Mouse (Mus musculus) 3T3-L1 (cell line): ENCODE measurements at regions not wholly inside any gene's neighbourhood (a gene's known extent, or its start where the extent isn't known, plus 50 kb on each side); places are given as distances from the start of the nearest gene placed in this dataset.
A peak's percentile ranks its signal among the peaks of the same experiment; 100 is the strongest.
"Not testable (repeated sequence)": the region's sequence is repeated elsewhere in the genome, so short reads cannot be mapped to it uniquely, and the experiment has no call there.

ENCODE experiments used
- DNase-seq: peaks from one replicate; pipeline ENCODE4 v3.0.0-alpha.2; 2015; ENCODE audit warnings: low read depth, low spot score

DNA sequence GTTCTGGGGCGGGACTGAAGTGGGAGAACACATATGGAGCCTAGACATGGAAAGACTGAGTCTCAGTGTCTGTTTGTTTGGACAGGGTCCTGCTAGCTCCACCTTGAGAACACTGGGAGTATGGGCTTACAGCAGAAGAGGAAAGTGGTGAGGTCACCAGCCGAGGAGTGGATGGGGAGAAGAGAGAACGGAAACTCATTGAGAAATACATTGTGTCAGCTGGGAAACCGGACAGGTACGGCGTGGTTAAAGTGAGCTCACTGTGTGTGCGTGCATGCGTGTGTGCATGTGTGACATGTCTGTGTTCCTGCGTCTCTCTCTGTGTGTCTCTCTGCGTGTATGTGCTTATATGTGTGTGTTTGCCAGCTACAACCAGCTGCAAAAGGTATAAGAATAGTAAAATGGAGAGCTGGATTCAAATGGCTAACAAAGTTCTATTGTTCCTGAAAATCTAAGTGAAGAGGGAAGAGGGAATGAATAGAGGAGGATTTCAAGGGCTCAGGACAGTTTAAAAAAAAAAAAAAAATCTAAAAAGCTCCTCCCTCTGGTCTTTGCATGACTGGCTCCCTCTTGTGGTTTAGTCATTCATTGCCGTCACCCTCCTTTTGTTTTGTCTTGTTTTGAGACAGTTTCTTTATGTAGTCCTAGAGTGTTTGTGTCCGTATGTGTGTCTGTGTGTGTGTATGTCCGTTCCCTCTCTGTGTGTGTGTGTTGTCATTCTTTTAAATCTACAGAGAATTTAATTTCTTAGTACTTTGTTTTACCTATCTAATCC, 52.0 kb upstream of the Ak4 start:
- DNase-seq = peak; percentile 81

DNA sequence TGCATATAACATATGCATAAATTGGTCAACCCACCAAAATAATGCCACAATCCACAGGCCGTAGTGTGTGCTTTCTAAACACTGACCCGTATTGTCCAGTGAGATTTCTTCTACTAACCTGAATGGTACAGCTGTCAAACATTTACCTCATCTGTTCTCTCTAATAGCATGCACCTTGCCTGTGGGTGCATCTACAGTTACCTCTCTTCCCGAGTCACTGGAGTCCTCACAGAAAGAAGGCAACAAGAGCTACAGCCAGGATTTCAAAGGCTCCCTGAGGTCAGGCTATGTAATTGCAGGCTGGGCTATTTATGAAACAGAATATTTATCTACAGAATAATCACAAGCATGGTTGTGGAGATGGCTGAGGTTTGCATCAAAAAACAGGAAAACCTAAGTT, 53.8 kb upstream of the Ak4 start:
- no peak for DNase-seq

GRCm38 (mm10) chr4:101364716-101365115, 54.4 kb upstream of the Ak4 start:
- no peak for DNase-seq

- not testable (repeated sequence) for DNase-seq
Observed at GRCm38 (mm10) chr4:101363231-101363630, 55.8 kb upstream of the Ak4 start.

- DNase-seq = no peak
Observed at GRCm38 (mm10) chr4:101361779-101362178, 57.3 kb upstream of the Ak4 start.

GRCm38 (mm10) chr4:101360296-101360695, 58.8 kb upstream of the Ak4 start:
- no peak for DNase-seq

- DNase-seq = no peak
Observed at GRCm38 (mm10) chr4:101359119-101359518, 60.0 kb upstream of the Ak4 start.

DNA sequence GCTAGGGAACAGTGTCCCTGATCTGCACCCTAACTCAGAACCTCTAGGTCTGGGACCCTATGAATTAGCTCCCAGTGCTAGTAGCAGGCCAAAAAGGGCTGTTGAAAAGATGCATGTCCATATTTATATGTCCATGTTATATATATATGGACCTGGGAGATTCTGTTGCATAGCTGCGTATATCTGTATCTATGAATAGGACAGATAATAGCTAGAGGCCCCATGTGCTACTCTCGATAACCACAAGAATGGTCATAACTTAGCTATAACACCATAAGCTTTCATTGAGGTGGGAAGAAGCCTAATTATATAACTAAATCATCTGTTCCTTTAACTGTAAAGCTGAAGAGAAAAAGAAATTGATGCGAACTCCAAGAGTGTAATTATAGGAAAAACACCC, 60.6 kb upstream of the Ak4 start:
- DNase-seq = no peak

GRCm38 (mm10) chr4:101357923-101358322, 61.2 kb upstream of the Ak4 start:
- no peak for DNase-seq

DNA sequence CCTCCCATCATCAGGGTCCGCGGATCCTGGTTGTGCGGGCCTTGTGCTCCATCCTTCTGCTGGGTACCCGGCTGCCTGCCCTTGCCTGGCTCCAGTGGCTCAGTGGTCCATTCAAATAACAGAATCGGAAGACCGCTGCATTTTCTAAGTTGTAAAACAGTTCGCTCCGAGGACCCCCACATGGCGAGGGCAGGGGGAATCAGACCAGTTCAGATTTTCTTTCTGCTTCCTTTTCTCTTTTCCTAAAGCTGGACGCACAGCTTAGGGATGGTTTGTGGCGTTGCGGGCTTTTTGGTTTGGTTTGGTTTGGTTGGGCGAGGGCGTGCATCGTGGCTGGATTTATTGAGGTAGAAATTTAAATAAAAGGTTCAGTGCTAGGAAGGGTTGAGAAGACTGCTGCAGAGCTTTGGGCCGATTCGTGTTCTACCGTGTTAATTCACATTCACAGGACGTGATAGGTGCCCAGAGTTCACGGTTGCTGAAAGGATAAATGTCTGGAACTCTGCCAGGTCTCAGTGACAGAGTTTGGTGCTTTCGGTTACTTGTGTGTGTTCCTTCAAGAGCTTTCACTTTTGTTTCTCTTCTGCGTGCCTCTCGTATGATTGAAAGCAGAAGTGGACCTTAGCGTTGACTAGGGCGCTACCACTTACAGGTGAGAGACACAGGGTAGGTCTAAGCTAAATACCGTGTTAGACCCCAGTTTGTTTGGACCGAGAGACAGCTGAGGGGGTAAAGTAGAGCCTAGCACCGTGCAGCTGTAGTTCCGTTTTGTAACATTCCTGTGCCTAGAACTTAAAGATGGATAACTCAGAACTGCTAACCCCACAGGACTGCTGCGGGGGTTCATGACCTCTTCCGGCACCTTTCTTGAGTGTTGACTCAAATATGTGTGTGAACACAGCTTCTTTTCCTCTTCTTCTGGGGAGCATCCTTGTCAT, 61.9 kb upstream of the Ak4 start:
- DNase-seq = peak; percentile 66

DNA sequence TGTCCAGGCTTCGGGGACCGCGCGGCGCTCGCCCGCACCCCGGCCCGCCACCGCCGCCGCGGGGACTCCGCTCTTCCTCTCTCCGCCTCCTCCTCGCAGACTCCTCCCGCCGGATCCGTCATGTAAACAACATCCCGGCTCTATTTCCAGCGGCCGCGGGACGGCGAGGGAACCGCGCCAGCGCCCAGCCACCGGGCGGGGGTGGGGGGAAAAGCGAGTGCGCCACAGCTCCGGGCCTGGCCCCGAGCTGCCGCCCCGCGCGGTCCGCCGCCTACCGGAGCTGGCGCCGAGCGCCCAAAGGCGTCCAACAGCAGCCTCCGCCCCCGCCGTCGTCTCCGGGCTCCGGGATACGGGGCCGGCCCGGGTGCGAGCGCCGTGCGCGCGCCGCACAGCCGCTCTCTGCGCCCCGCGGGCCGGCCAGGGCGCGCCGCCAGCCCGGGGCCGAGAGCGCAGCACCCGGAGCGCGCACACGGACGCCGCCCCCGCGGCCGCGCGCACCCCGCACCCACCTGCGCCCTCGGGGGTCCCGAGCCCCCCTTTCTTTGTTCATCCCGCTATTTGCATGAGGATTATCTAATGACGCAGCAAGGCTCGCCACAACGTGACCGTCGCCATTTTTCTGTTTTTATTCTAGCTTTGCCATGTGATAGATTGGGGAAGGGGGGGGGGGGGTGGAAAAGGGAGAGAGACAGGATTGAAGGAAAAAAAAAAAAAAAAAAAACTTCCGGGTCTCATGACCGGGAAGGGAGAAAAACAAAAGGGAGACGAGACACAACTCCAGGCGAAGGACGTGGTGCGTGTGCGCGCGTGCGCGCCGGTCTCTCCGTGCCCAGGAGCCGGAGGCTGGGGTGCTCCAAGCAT, 62.8 kb upstream of the Ak4 start:
- DNase-seq = peak; percentile 78

DNA sequence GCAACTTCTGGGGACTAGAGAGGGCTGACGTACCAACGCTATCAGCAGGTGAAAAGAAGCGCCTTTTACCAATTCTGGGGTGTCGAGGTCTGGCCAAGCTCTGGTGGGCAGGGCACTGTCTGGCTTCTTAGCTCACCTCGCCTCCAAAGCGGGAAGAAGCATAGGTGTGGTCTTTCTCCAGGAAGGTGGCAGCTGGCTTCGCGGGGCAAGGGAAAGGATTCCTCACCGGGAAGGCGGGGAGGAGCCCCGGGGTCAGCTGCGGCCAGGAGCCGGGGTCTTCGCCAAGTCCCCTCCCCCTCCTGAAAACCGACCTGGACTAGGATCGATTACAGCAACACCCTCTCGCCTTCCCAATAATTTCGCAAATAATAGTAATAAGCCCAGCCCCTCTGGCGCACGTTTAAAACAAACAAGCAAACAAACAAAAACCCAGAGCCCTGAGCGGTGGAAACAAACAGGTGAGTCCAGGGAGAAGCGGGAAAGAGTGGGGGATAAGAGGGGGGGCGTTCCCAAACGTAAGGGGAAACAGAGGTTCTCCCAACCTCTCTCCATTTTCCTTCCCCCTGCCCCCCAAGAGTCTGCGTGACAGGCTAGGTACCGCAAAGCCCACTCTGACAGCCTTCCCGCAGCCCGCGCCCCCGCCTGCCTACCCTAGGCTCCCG, 63.5 kb upstream of the Ak4 start:
- no peak for DNase-seq

- DNase-seq = peak; percentile 11
Observed at GRCm38 (mm10) chr4:101354951-101355350, 64.1 kb upstream of the Ak4 start.

DNA sequence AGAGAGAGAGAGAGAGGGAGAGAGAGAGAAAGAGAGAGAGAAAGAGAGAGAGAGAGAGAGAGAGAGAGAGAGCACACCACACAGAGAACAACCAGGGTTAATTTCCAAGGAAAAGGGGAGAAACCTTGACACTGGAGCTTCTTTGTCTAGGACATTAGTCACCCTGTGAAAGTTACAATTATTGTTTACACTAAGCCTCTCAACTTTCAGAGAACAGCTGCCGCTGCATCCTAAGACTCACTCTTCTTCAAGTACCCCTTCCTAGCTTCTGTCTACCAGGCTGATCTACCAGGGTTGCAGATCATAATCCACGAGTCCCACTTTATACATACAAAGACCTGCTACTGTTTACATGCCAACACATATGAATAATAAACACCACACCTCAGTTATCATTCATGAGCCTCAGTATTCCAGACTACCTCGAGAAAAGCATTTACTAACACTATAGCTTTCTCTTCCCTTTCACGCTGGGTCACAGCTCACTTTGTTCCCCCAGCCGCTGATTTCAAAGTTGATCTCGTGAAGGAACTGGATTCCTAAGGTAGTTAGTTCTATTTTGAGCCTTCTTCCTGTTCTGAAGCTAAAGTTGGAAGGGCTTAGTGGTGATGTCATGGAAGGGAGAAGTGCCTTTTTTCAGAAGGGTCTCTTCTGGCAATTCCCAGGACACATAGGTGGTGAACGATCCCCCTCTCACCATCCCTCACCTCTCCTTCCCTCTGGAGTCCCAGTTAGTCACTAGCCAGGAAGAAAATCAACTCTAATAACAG, 64.8 kb upstream of the Ak4 start:
- DNase-seq = peak; percentile 40

DNA sequence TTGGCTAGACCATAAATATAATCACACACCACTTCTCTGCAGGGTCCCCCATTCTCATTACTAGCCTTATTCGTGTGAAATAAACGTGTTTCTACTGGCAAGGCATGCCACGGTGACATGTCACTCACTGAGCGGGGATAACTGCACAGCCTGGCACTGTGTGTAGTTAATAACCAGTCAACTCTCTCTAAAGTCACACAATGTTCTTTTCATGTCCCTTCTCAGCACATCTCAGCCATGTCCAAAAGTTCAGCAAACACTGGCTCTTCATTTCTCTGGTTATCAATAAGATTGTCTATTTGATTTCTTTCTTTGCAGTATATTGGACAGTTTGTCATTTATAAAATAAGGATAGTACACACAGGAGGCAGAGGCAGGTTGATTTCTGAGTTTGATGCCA, 66.9 kb upstream of the Ak4 start:
- no peak for DNase-seq

- no peak for DNase-seq
Observed at GRCm38 (mm10) chr4:101351716-101352115, 67.4 kb upstream of the Ak4 start.

- DNase-seq = no peak
Observed at GRCm38 (mm10) chr4:101350656-101351055, 68.4 kb upstream of the Ak4 start.

GRCm38 (mm10) chr4:101350222-101350621, 68.9 kb upstream of the Ak4 start:
- DNase-seq = no peak

DNA sequence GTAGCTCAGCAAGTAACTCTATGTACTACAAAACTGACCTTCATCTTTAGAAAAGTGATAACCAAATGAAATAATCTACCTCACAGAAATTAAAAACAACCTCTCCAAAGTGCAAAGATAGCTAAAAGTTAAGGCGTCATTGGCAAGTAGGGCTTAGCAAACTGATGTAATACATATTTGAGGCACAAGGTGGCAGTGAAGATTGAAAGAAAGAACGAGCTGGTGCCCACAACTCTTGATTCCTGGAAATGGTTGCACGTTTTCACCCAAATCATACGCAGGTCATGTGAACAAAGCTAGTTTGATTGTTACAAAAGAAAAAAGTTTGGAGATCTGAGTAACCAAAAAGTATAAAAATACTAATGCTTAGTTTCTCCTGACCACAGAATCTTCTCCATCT, 69.7 kb upstream of the Ak4 start:
- DNase-seq = peak; percentile 85

DNA sequence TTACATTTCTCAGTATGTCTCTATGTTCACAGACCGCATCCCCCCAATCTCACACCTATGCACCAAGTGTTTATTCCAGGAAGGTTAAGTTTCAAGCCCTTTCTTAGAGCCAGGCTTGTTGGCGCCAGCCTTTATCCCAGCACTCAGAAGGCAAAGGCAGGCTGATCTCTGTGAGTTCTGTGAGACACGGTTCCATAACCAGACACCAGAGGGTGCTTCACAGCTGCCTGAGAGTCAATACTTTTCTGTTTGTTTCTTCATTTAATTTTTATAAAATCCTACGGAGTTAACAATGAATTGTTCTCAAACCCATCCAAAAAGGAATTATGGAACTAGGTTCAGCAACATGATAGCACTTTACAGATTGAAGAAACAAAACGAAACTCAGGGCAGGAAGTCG, 71.8 kb upstream of the Ak4 start:
- no peak for DNase-seq
